Mouse (Mus musculus): ENCODE data around the gene Fbxw7.

DNA sequence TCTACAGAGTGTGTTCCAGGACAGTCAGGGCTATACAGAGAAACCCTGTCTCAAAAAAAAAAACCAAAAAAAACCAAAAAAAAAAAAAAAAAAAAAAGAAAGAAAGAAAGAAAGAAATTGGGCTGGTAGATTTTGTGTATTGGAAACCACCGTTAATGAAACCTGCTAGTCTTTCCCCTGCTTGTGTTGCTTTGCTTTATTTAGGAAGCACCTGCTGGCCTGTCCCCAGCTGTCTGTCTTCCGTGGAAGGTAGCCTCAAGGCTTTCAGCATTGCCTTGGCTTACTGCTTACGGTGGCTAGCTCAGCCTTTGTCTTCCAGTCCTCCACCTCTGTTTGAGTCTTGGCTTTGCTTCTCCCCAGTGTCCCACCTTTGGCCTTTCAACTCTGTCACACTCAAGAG is 11.9 kb downstream of the Fbxw7 start:
- TF ChIP-seq POLR2A (IDR thresholded peaks at IDR 0.05; ENCODE audit: control insufficient read depth, low read depth, low read length): no peak
- no peak for TF ChIP-seq CTCF (IDR thresholded peaks at IDR 0.05; ENCODE audit: control insufficient read depth, insufficient read depth, insufficient replicate concordance, low read depth, low read length)

Measured in testis, adult 2 months (tissue).